Comparison of ENCODE assay signal across 8 mouse cellular contexts in genomic region chr12:24650415-24651062, GRCm38 (mm10). TPM values are rescaled to one million over a fixed set of nuclear protein-coding genes. Genes with fewer than 3 reads are reported as not detected.
DNase-seq lines count a peak whose midpoint lies in the region; ATAC-seq and TF ChIP-seq lines count a peak whose summit lies in the region.

No protein-coding gene starts in this region.

- H3K27me3 ChIP-seq in lung, postnatal 0 days (replicated peaks; ENCODE audit: insufficient read depth, low read length) = no peaks in the 10 kb centered on the region
- H3K27me3 ChIP-seq in intestine, postnatal 0 days (replicated peaks; ENCODE audit: control insufficient read depth, insufficient read depth, low read length) = no peaks in the 10 kb centered on the region

- no peak for ATAC-seq in lung, postnatal 0 days
- 0 out of 2 replicates have a peak, but pooled peaks have one; percentile 0 for ATAC-seq in intestine, postnatal 0 days

- peak overlapping the region; percentile 68 for H3K4me2 ChIP-seq in lung, postnatal 0 days (replicated peaks; ENCODE audit: low read depth, low read length)
- H3K4me2 ChIP-seq in intestine, postnatal 0 days (replicated peaks; ENCODE audit: low read depth) = peak overlapping the region; percentile 70

- peaks cover 17% of the 10 kb centered on the region; the same call in 1 of the 2 replicates for H3K36me3 ChIP-seq in lung, postnatal 0 days (ENCODE audit: insufficient read depth, low read length)
- H3K36me3 ChIP-seq in intestine, postnatal 0 days (ENCODE audit: control insufficient read depth, insufficient read depth) = peaks cover 23% of the 10 kb centered on the region

- H3K27ac ChIP-seq in lung, postnatal 0 days (ENCODE audit: low read length) = peak overlapping the region; percentile 94
- H3K27ac ChIP-seq in intestine, postnatal 0 days (ENCODE audit: low read depth, low read length) = peak overlapping the region; percentile 86
- peak overlapping the region; percentile 63 for H3K27ac ChIP-seq in olfactory bulb, adult 2 months (ENCODE audit: insufficient read depth, low read depth, low read length)

- H3K9me3 ChIP-seq in lung, postnatal 0 days (ENCODE audit: low read length) = no peaks in the 10 kb centered on the region
- H3K9me3 ChIP-seq in intestine, postnatal 0 days (ENCODE audit: control insufficient read depth) = no peaks in the 10 kb centered on the region

- no peak for TF ChIP-seq EP300 in lung, postnatal 0 days (IDR thresholded peaks at IDR 0.05)

- peak overlapping the region; percentile 100 for H3K4me3 ChIP-seq in lung, postnatal 0 days (ENCODE audit: low read depth, low read length)
- peak overlapping the region; percentile 98 for H3K4me3 ChIP-seq in intestine, postnatal 0 days (ENCODE audit: low read depth, low read length)
- H3K4me3 ChIP-seq in olfactory bulb, adult 2 months (ENCODE audit: insufficient read depth, low read depth, low read length) = peak overlapping the region; percentile 82

- peak; percentile 5; the same call in 1 of the 2 replicates for TF ChIP-seq CTCF in lung, postnatal 0 days (IDR thresholded peaks at IDR 0.05)
- peak; percentile 27; the same call in 1 of the 2 replicates for TF ChIP-seq CTCF in intestine, postnatal 0 days (IDR thresholded peaks at IDR 0.05; ENCODE audit: low read depth)
- no peak for TF ChIP-seq CTCF in olfactory bulb, adult 2 months (IDR thresholded peaks at IDR 0.05; ENCODE audit: insufficient read depth, low read depth, low read length)

- DNase-seq in adrenal gland, adult 8-10 months = peak; percentile 33
- DNase-seq in adrenal gland, postnatal 36 days = no peak
- DNase-seq in lung, postnatal 0 days (ENCODE audit: low spot score) = no peak
- no peak for DNase-seq in lung, postnatal 25 days (ENCODE audit: low spot score)
- no peak for DNase-seq in thymus, postnatal 10 days (ENCODE audit: low spot score in 2 of 2)
- DNase-seq in urinary bladder, postnatal 14 days (ENCODE audit: low spot score) = no peak

- TF ChIP-seq POLR2A in olfactory bulb, adult 2 months (IDR thresholded peaks at IDR 0.05; ENCODE audit: insufficient read depth, low read depth, low read length) = no peak

- H3K9ac ChIP-seq in lung, postnatal 0 days (replicated peaks; ENCODE audit: low read depth) = peak overlapping the region; percentile 41
- peak overlapping the region; percentile 55 for H3K9ac ChIP-seq in intestine, postnatal 0 days (ENCODE audit: low read depth, low read length)

- peaks cover 14% of the 10 kb centered on the region; the same call in 1 of the 2 replicates for H3K4me1 ChIP-seq in lung, postnatal 0 days (ENCODE audit: insufficient read depth, low read depth, low read length)
- H3K4me1 ChIP-seq in intestine, postnatal 0 days (replicated peaks; ENCODE audit: control insufficient read depth, insufficient read depth, low read length) = peaks cover 7% of the 10 kb centered on the region; the same call in 1 of the 2 replicates
- peaks cover 17% of the 10 kb centered on the region for H3K4me1 ChIP-seq in olfactory bulb, adult 2 months (ENCODE audit: control insufficient read depth, insufficient read depth, low read length)

- 7% methylated on average over 22 of the region's 22 CpGs for WGBS in lung, postnatal 0 days
- WGBS in intestine, postnatal 0 days = 7% methylated on average over 22 of the region's 22 CpGs
- 6% methylated on average over 22 of the region's 22 CpGs for WGBS in olfactory bulb, adult 2 months

RNA-seq across cellular contexts. Expression of gene Klf11, which starts 0.5 kb away (rescaled TPM):
- 10 to 100 TPM; 10.9 to 15.3 (median 13.7) TPM for total RNA-seq in adrenal gland, adult 8-10 months (2022)
- total RNA-seq in adrenal gland, postnatal 36 days (2021) = 10 to 100 TPM; 12.8 to 14.2 TPM
- 22.1 and 26.0 TPM in 2 replicates for polyA plus RNA-seq in lung, postnatal 0 days (2015; fragmentation: Nextera tagmentation; extraction: Ambion mirVana)
- 7.3 and 8.1 TPM in 2 replicates for polyA plus RNA-seq in intestine, postnatal 0 days (2015; fragmentation: Nextera tagmentation; extraction: Ambion mirVana)
- not detected in 2 replicates for polyA plus RNA-seq in olfactory bulb, adult 2 months (2012; ENCODE audit: insufficient read depth, insufficient read length, low replicate concordance, missing spikeins)

RNA-seq across cellular contexts. Expression of gene Cys1, which starts 31.1 kb away (rescaled TPM):
- 1 to 10 TPM; 4.2 to 6.5 (median 6.4) TPM for total RNA-seq in adrenal gland, adult 8-10 months (2022)
- total RNA-seq in adrenal gland, postnatal 36 days (2021) = 1 to 10 TPM; 1.7 to 2.6 TPM
- polyA plus RNA-seq in lung, postnatal 0 days (2015; fragmentation: Nextera tagmentation; extraction: Ambion mirVana) = 1.7 and 2.3 TPM in 2 replicates
- 1.3 and 1.7 TPM in 2 replicates for polyA plus RNA-seq in intestine, postnatal 0 days (2015; fragmentation: Nextera tagmentation; extraction: Ambion mirVana)
- not detected in 2 replicates for polyA plus RNA-seq in olfactory bulb, adult 2 months (2012; ENCODE audit: insufficient read depth, insufficient read length, low replicate concordance, missing spikeins)

RNA-seq across cellular contexts. Expression of gene Rrm2, which starts 57.5 kb away (rescaled TPM):
- total RNA-seq in adrenal gland, adult 8-10 months (2022) = 10 to 100 TPM in 1 of 4 experiments, 1 to 10 TPM in 3; 4.9 to 10.4 (median 6.8) TPM
- total RNA-seq in adrenal gland, postnatal 36 days (2021) = 10 to 100 TPM; 17.3 to 23.5 TPM
- polyA plus RNA-seq in lung, postnatal 0 days (2015; fragmentation: Nextera tagmentation; extraction: Ambion mirVana) = 16.3 and 20.7 TPM in 2 replicates
- 36.9 and 37.4 TPM in 2 replicates for polyA plus RNA-seq in intestine, postnatal 0 days (2015; fragmentation: Nextera tagmentation; extraction: Ambion mirVana)
- polyA plus RNA-seq in olfactory bulb, adult 2 months (2012; ENCODE audit: insufficient read depth, insufficient read length, low replicate concordance, missing spikeins) = not detected in 2 replicates

Comparison
In these comparisons a context has a peak if more than half of its experiments do, and no peak if none do; other contexts are left out.
1. RNA of gene Rrm2, which starts 57.5 kb away (polyA plus RNA-seq): 36.9 to 37.4 TPM in intestine, postnatal 0 days and 16.3 to 20.7 TPM in lung, postnatal 0 days; not detected in olfactory bulb, adult 2 months; every median in the first group is over 10 times any median in the second.
2. Peak in every context shown above with its lines, with median percentiles within 50 percentile points of each other: H3K27ac ChIP-seq and H3K4me3 ChIP-seq.